Mouse (Mus musculus): ENCODE measurements at regions not wholly inside any gene's neighbourhood (a gene's known extent, or its start where the extent isn't known, plus 50 kb on each side); places are given as distances from the start of the nearest gene placed in this dataset.

DNA sequence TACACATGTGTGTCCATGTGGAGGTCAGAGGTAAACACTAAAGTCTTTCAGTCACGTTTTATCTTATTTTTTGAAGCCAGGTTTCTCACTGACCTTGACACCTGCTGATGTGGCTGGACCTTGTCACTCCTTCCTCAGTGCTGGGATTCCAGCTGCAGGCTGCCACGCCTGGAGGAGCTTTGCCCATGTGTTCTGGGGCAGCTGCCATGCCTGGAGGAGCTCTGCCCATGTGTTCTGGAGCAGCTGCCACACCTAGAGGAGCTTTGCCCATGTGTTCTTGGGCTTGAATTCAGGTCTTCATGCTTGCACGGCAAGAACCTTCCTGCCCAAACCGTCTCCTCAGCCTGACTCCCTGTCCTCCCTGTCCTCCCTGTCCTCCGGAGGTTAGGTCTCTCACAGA is 82.1 kb upstream of the Rbms3 start:
- intact Hi-C loops (cut with DNase I) = no loop called here
- no peak for DNase-seq

DNA sequence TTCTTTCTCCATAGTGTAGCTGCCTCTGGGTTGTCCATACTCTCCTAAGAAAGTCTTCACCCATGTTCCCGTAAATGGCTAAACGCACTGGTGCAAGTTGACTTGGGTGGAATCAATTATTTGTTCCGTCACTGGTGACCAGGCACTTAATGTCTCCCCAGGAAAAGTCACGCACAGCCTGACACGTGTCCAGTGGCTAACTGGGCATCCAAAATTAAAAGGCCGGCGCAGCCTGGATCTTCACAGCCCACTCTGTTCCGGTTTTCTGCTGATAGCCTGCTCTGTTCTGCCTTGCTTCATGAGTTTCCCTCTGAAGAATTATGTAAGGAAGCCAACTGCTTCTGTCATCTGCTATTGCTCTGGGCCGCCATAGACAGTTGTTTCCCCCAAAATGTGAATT is 81.3 kb upstream of the Rbms3 start:
- intact Hi-C loops (cut with DNase I) = no loop called here
- DNase-seq = no peak

DNA sequence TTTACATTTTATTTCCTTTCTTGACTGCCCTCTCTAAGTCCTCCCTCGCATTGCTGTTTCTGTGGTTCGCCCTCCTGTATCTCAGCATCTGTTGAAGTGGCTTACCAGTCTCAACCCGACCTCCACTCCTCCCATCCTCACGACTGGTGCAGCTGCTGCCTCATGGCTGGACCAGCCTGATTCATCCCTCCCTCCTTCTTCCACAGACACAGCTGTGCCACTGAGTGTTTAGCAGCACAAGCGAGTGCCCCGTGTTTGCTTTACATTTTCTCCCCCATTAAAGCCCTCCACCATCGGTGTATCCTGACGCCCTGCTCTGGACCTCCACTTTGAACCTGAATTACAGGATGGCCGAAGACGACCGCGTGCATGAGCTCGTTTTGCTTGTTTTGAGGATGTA is 80.0 kb upstream of the Rbms3 start:
- intact Hi-C loops (cut with DNase I) = no loop called here
- no peak for DNase-seq

DNA sequence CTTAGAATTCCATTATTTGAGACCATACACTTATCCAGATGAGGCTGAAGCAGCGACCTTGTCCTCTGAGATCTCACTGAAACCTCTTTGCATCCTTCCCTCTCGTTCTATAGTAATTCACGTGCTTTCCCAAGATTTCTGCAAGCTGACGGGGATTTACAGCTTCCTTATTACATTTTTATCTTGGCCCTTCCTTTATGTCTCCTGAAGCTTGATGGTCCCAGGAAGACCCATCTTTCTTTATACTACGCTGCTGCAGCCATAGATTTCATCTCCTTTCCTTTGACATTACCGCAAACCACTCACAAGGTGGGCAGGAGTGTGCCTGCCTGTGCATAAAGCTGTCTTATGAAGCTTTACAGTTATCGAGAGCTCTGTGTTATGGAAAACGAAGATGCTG is 63.3 kb upstream of the Rbms3 start:
- DNase-seq = no peak
- intact Hi-C loops (cut with DNase I) = no loop called here

DNA sequence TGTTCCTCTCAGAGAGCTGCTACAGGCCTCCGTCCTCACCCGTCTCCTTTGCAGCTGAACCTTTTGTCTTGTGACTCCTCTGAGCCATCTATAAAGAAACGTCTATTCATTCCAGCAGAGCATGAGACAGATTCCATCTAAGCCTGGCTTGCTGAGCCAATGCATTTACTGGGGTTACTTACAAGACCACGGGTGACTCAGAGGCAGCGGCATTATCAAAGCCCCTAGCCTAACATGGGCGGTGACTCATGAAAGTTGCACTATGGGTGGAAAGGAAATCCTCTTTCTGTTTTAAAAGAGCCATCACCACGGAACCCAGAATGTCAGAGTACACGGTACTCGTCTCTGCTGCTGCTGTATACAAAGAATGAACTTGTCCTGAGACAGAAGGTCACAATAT is 62.8 kb upstream of the Rbms3 start:
- DNase-seq = no peak
- intact Hi-C loops (cut with DNase I) = no loop called here

DNA sequence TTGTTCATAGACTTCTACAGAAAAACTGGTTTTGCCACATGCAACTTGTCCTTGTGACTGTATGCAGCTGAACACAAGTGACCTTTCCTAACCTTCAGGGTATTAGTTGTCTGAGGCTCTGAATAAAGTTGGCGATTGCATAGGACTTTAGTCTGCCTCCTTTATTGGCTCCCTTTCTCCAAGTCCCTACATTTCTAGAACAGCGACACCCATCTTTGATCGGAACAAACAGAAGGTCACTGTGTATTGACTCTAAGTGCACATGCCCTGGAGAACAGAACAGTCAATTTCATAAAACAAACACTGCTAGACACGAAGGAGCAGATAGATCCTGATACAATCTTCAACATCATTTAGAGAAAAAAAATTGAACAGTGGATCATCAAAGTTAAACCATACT is 60.2 kb upstream of the Rbms3 start:
- DNase-seq = no peak

More for the DNA sequence above, 60.2 kb upstream of the Rbms3 start:
- intact Hi-C loops (cut with DNase I) = no loop called here

All from gastrocnemius, postnatal 36 days (tissue).